Mouse (Mus musculus) intestine, embryonic 16.5 days (tissue): ENCODE data around the gene Rab3c. TPM values are rescaled to one million over a fixed set of nuclear protein-coding genes. Genes with fewer than 3 reads are reported as not detected.

ENCODE experiments used
- ATAC-seq: fragments of 200-750 bp; cut with Nextera tagmentation; 2 replicates; pipeline ENCODE4 v1.8.0; 2017; ENCODE audit warnings: moderate TSS enrichment, moderate library complexity
- H3K27ac ChIP-seq: fragments of 300-500 bp; sonication (generic); 2 replicates; pipeline ENCODE4 v1.5.1; 2014; ENCODE audit warnings: mild to moderate bottlenecking, low read length
- H3K27me3 ChIP-seq: fragments of 300-500 bp; sonication (generic); replicated peaks from 2 replicates; pipeline ENCODE4 v1.6.1; 2014; ENCODE audit warnings: low read length, control low read depth, mixed read lengths; ENCODE audit not compliant: control insufficient read depth, insufficient read depth
- H3K36me3 ChIP-seq: fragments of 300-500 bp; sonication (generic); 2 replicates; pipeline ENCODE4 v1.6.1; 2014; ENCODE audit warnings: low read length, control low read depth; ENCODE audit not compliant: control insufficient read depth, insufficient read depth
- H3K4me1 ChIP-seq: fragments of 300-500 bp; sonication (generic); 2 replicates; pipeline ENCODE4 v1.6.1; 2014; ENCODE audit warnings: low read length, control low read depth, mixed read lengths; ENCODE audit not compliant: control insufficient read depth, insufficient read depth
- H3K4me2 ChIP-seq: fragments of 300-500 bp; sonication (generic); 2 replicates; pipeline ENCODE4 v1.6.1; 2014; ENCODE audit warnings: low read depth, low read length, control low read depth
- H3K4me3 ChIP-seq: fragments of 300-500 bp; sonication (generic); 2 replicates; pipeline ENCODE4 v1.5.1; 2014; ENCODE audit warnings: mild to moderate bottlenecking, low read length
- H3K9ac ChIP-seq: fragments of 300-500 bp; sonication (generic); 2 replicates; pipeline ENCODE4 v1.6.1; 2014; ENCODE audit warnings: low read depth, low read length
- H3K9me3 ChIP-seq: fragments of 300-500 bp; sonication (generic); 2 replicates; pipeline ENCODE4 v1.6.1; 2016; ENCODE audit warnings: low read length, control low read depth; ENCODE audit not compliant: control insufficient read depth
- WGBS: fragments of 180-500 bp; shearing (Covaris S2); extraction: QIAGEN DNeasy Blood & Tissue Kit; methylation state at CpG from one replicate; pipeline ENCODE4 v1.1.7; 2014; 5-methylcytosine and 5-hydroxymethylcytosine counted together
- polyA plus RNA-seq: library from polyadenylated mRNA; unstranded; fragments of >200 nt; fragmentation: Nextera tagmentation; extraction: Ambion mirVana; gene quantifications from 2 replicates; pipeline ENCODE4 v1.2.1, GENCODE M21; 2015

Rab3c gene
- polyA plus RNA-seq, 1 experiment from 2014 or later: 5.2 TPM

DNA sequence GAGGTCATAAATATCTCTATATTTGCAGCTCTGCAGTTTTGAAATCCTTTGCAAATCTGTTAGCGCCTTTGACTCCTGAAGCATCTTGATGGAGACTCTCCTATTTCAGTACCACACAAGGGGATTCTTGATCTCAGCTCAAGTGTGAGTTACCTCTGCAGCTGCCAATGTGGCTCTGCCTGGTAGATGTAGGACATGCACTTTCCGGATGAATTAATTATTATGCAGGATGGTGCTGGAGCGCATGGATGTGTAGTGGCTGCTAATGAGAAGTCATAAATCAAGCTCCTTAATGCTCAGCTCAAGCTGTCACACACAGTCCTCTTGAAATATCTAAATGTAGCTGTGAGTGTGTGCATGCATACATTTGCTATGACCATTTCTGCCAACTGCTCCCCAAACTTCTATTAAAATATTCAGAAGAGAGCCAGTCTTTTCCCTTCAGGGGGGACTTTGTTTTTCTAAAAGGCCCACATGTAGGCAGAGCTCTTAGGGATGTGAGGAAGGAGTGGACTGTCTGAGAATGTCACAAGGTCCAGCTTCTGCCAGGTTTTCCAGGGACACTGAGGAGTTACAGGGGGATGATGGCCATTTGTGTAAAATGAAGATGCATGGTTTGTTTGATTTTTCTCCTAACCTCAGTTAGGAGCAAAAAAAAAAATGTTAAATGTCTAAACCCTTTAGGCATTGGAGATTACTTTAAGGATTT lies 114.0 kb downstream of the Rab3c start:
- H3K27me3 ChIP-seq: no peaks in the 10 kb centered on the region
- no peak overlapping the region for H3K27ac ChIP-seq
- ATAC-seq: no peak
- H3K36me3 ChIP-seq: no peaks in the 10 kb centered on the region
- no peaks in the 10 kb centered on the region for H3K4me1 ChIP-seq
- no peaks in the 10 kb centered on the region for H3K9me3 ChIP-seq
- H3K4me3 ChIP-seq: no peak overlapping the region
- WGBS: 52% methylated on average over 3 of the region's 3 CpGs
- H3K9ac ChIP-seq: no peak overlapping the region
- no peak overlapping the region for H3K4me2 ChIP-seq

- H3K36me3 ChIP-seq: no peaks in the 10 kb centered on the region
- H3K9ac ChIP-seq: no peak overlapping the region
- no peak overlapping the region for H3K4me3 ChIP-seq
- 57% methylated on average over 4 of the region's 4 CpGs for WGBS
- no peak for ATAC-seq
- H3K4me2 ChIP-seq: no peak overlapping the region
- H3K27me3 ChIP-seq: no peaks in the 10 kb centered on the region
- H3K27ac ChIP-seq: no peak overlapping the region
- no peaks in the 10 kb centered on the region for H3K9me3 ChIP-seq
- H3K4me1 ChIP-seq: no peaks in the 10 kb centered on the region
These were observed 120.8 kb downstream of the Rab3c start for GRCm38 (mm10) chr13:110159980-110160379.

- Histone ChIP-seq H3K36me3 (no peaks in the 10 kb centered on the region), H3K9me3 (no peaks in the 10 kb centered on the region), H3K9ac (no peak overlapping the region), H3K4me2 (no peak overlapping the region), H3K4me3 (no peak overlapping the region), H3K27ac (no peak overlapping the region), H3K27me3 (no peaks in the 10 kb centered on the region), H3K4me1 (no peaks in the 10 kb centered on the region)
- WGBS: 66% methylated on average over 7 of the region's 7 CpGs
- no peak for ATAC-seq
These were observed 121.9 kb downstream of the Rab3c start for GRCm38 (mm10) chr13:110158588-110159519.

- Histone ChIP-seq H3K4me2 (no peak overlapping the region), H3K4me3 (no peak overlapping the region)
- no peak for ATAC-seq
These were observed 135.3 kb downstream of the Rab3c start for GRCm38 (mm10) chr13:110145545-110145944.

GRCm38 (mm10) chr13:110145019-110145418 lies 135.8 kb downstream of the Rab3c start:
- Histone ChIP-seq H3K36me3 (no peaks in the 10 kb centered on the region), H3K27me3 (no peaks in the 10 kb centered on the region), H3K9ac (no peak overlapping the region), H3K4me1 (no peaks in the 10 kb centered on the region), H3K4me2 (no peak overlapping the region), H3K9me3 (no peaks in the 10 kb centered on the region), H3K27ac (no peak overlapping the region), H3K4me3 (no peak overlapping the region)
- 41% methylated on average over 8 of the region's 8 CpGs for WGBS
- no peak for ATAC-seq

More at GRCm38 (mm10) chr13:110145545-110145944, 135.3 kb downstream of the Rab3c start:
- no peaks in the 10 kb centered on the region for H3K9me3 ChIP-seq
- no peak overlapping the region for H3K9ac ChIP-seq
- H3K36me3 ChIP-seq: no peaks in the 10 kb centered on the region
- WGBS: 73% methylated on average over 3 of the region's 3 CpGs
- H3K4me1 ChIP-seq: no peaks in the 10 kb centered on the region
- no peaks in the 10 kb centered on the region for H3K27me3 ChIP-seq
- no peak overlapping the region for H3K27ac ChIP-seq

DNA sequence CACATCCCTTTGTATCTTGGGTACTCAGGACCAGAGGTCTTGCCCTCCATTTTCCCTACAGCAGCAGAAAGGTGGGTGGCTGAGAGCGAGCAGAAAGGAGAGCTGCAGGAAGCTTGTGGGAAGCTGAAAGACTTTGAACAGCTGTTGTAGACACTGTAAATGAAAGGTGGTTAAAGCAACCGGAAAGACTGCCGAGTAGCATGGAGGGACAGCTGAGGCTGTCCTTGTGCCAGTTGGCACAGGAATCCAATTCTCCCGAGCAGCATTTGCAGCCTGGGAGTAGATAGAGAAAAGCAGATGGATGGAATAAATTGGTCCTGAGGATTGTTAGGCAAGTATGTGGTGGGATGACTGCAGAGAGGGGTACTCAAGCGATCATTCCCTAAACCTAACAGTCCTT lies 141.5 kb downstream of the Rab3c start:
- no peak overlapping the region for H3K9ac ChIP-seq
- H3K27me3 ChIP-seq: no peaks in the 10 kb centered on the region
- no peak overlapping the region for H3K27ac ChIP-seq
- WGBS: 63% methylated on average over 5 of the region's 5 CpGs
- H3K4me2 ChIP-seq: no peak overlapping the region
- no peaks in the 10 kb centered on the region for H3K4me1 ChIP-seq
- H3K9me3 ChIP-seq: no peaks in the 10 kb centered on the region
- H3K4me3 ChIP-seq: no peak overlapping the region
- no peak; the same call in 1 of the 2 replicates for ATAC-seq
- no peaks in the 10 kb centered on the region for H3K36me3 ChIP-seq

DNA sequence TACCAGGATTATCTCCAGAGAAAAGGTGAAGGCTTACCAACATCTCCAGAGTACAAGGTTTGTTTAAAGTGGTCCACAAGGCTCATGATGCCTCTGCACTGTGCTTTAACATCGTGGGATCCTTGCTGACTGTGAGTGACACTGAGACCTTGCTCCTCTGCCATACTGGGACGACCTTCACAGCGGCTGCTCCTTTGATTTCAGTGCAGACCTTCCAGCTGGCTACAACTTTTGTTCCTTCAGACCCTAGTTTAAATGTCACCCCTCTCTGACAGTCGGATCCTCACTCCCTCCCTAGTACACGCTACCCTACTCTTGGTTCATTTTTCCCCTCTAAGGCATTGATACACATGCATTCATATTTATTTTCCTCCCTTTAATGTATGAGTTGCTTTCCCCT lies 142.2 kb downstream of the Rab3c start:
- Histone ChIP-seq H3K4me3 (no peak overlapping the region), H3K4me2 (no peak overlapping the region), H3K36me3 (no peaks in the 10 kb centered on the region), H3K27ac (no peak overlapping the region), H3K9ac (no peak overlapping the region), H3K4me1 (no peaks in the 10 kb centered on the region), H3K9me3 (no peaks in the 10 kb centered on the region), H3K27me3 (no peaks in the 10 kb centered on the region)
- no peak for ATAC-seq
- WGBS: 51% methylated on average over 5 of the region's 5 CpGs

DNA sequence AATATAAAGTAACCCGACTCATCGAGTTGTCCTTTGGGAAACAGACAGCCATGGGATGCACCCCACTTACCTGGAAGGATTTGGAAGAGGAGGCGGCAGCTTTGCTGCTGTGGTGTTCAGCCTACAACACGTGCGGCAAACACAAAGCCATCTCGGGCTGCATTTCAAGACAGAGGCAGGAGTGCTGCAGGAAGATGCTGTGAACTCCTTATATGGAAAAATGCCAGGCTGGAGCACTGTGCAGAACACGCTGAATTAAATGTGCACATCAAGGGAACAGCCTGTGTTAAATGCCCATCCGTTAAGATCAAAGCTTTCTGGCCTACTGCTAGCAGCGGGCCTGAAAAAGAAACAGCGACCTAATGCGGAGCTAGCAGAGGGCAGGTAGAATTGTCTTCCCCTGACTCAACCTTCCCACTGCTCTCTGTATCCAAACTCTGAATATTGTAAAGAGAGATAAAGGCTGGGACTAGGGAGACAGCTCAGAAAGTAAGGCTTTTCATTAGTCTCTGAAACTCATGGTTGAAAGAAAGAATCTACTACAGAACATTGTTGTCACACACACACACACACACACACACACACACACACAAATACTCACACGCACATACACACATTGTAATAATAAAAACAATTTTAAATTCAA lies 153.1 kb downstream of the Rab3c start:
- Histone ChIP-seq H3K4me1 (no peaks in the 10 kb centered on the region), H3K9me3 (no peaks in the 10 kb centered on the region), H3K27me3 (no peaks in the 10 kb centered on the region), H3K9ac (no peak overlapping the region), H3K4me2 (no peak overlapping the region), H3K27ac (no peak overlapping the region), H3K4me3 (no peak overlapping the region), H3K36me3 (no peaks in the 10 kb centered on the region)
- 55% methylated on average over 12 of the region's 12 CpGs for WGBS
- ATAC-seq: no peak

- H3K27ac ChIP-seq: no peak overlapping the region
- no peak overlapping the region for H3K4me3 ChIP-seq
- no peaks in the 10 kb centered on the region for H3K27me3 ChIP-seq
- no peak overlapping the region for H3K4me2 ChIP-seq
- H3K9me3 ChIP-seq: no peaks in the 10 kb centered on the region
- no peak for ATAC-seq
- H3K9ac ChIP-seq: no peak overlapping the region
- 64% methylated on average over 4 of the region's 4 CpGs for WGBS
- H3K36me3 ChIP-seq: no peaks in the 10 kb centered on the region
- H3K4me1 ChIP-seq: no peaks in the 10 kb centered on the region
These were observed 158.0 kb downstream of the Rab3c start for GRCm38 (mm10) chr13:110122825-110123224.
